Mouse (Mus musculus) ES-E14 (cell line): ENCODE measurements around the gene Dcbld1.

ENCODE experiments used
- CHD2 ChIP-seq: IDR thresholded peaks from 2 replicates; pipeline ENCODE4 v1.6.1; 2014; ENCODE audit warnings: mild to moderate bottlenecking, low read depth, low read length, inconsistent platforms
- HCFC1 ChIP-seq: IDR thresholded peaks from 2 replicates; pipeline ENCODE4 v1.6.1; 2012; ENCODE audit warnings: low read length, inconsistent platforms, borderline replicate concordance; ENCODE audit not compliant: insufficient read depth
- MAFK ChIP-seq: IDR thresholded peaks from 2 replicates; pipeline ENCODE4 v1.6.1; 2014; ENCODE audit warnings: mild to moderate bottlenecking, low read depth, low read length, inconsistent platforms; ENCODE audit not compliant: insufficient read depth
- ZC3H11A ChIP-seq: IDR thresholded peaks from 2 replicates; pipeline ENCODE4 v1.6.1; 2012; ENCODE audit warnings: low read depth, mild to moderate bottlenecking, inconsistent platforms, low read length, borderline replicate concordance
- ZNF384 ChIP-seq: IDR thresholded peaks from 2 replicates; pipeline ENCODE4 v1.6.1; 2012; ENCODE audit warnings: low read depth, low read length, inconsistent platforms

GRCm38 (mm10) chr10:52309196-52309595 lies 75.8 kb downstream of the Dcbld1 start:
- no peak for TF ChIP-seq CHD2
- TF ChIP-seq ZC3H11A, result no peak
- TF ChIP-seq ZNF384, result no peak
- no peak for TF ChIP-seq MAFK
- no peak for TF ChIP-seq HCFC1
